Comparison of ENCODE assay signal across 8 mouse cellular contexts in the genomic region with DNA sequence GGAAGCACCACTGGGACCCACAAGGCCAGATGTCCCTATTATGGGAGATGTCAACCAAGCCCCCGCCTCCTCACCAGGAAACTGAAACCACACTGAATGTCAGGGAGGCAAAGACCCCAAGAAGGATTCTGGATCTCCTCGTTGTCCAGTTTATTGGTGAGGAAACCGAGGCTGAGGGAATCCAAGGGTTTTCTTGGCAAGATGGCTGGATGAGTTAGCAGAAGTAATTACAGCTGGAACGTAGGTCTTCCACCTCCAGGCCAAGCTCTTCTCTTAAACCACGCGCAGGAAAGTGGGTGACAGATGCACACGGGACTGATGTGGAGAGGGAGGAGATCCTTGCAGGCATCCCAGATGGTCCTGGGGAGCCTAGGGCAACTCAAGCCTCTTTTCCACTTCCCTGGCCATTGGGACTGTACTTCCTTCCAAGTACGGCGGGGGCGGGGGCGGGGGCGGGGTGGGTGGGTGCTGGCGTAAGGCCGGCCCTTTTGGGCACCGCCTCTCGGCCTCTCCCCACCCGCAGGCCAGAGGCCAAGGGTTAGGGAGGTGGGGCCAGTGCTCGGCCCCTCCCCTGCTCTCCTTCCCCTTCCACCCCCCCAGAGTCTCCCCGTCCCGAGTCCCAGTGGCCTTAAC. TPM values are rescaled to one million over a fixed set of nuclear protein-coding genes. Genes with fewer than 3 reads are reported as not detected.
DNase-seq lines count a peak whose midpoint lies in the region; ATAC-seq and TF ChIP-seq lines count a peak whose summit lies in the region.

No protein-coding gene starts in this region.

- no peaks in the 10 kb centered on the region for H3K27me3 ChIP-seq in heart, adult 2 months (ENCODE audit: control insufficient read depth, insufficient read depth, low read length)
- no peaks in the 10 kb centered on the region for H3K27me3 ChIP-seq in embryonic facial prominence, embryonic 11.5 days (ENCODE audit: control insufficient read depth, insufficient read depth, low read length)
- no peaks in the 10 kb centered on the region for H3K27me3 ChIP-seq in limb, embryonic 10.5 days (ENCODE audit: low read depth, poor library complexity, severe bottlenecking)

- 22% methylated on average over 20 of the region's 20 CpGs for WGBS in heart, adult 2 months
- WGBS in embryonic facial prominence, embryonic 11.5 days, result 12% methylated on average over 16 of the region's 20 CpGs
- WGBS in limb, embryonic 10.5 days, result 14% methylated on average over 20 of the region's 20 CpGs

- TF ChIP-seq POLR2A in heart, adult 2 months (IDR thresholded peaks at IDR 0.05; ENCODE audit: insufficient read depth, low read depth, low read length), result no peak

- no peak for TF ChIP-seq CTCF in heart, adult 2 months (IDR thresholded peaks at IDR 0.05)

- DNase-seq in heart, adult 2 months, result no peak
- DNase-seq in heart, postnatal 36 days, result no peak
- peak; percentile 84 for DNase-seq in 416B (ENCODE audit: low read depth)
- no peak for DNase-seq in embryonic facial prominence, embryonic 11.5 days (ENCODE audit: low spot score)
- no peak for DNase-seq in limb, embryonic 10.5 days (ENCODE audit: low spot score)
- DNase-seq in naive thymus-derived CD4-positive, alpha-beta T cell, adult 2 months (ENCODE audit: low read depth), result peak; percentile 53
- DNase-seq in right cerebral cortex, postnatal 4 days, result no peak
- DNase-seq in left cerebral cortex, postnatal 36 days (ENCODE audit: low spot score in 2 of 2), result no peak

- no peaks in the 10 kb centered on the region for H3K36me3 ChIP-seq in heart, adult 2 months (ENCODE audit: control insufficient read depth, insufficient read depth, low read length)
- H3K36me3 ChIP-seq in embryonic facial prominence, embryonic 11.5 days (replicated peaks; ENCODE audit: control insufficient read depth, insufficient read depth, low read depth, low read length), result no peaks in the 10 kb centered on the region
- H3K36me3 ChIP-seq in limb, embryonic 10.5 days, result no peaks in the 10 kb centered on the region

- intact Hi-C loops in heart, adult 2 months (cut with DNase I), result loop anchor here (5.0 kb wide), 1 partner anchor 107 kb away; no protein-coding TSS in a partner anchor
- intact Hi-C loops in heart, postnatal 36 days (cut with DNase I), result loop anchor here (2.0 to 10.0 kb wide), 4 partner anchors 55 to 325 kb away; no protein-coding TSS in a partner anchor
- intact Hi-C loops in left cerebral cortex, postnatal 36 days (cut with DNase I), result loop anchor here (10.0 kb wide), 1 partner anchor 135 kb away; no protein-coding TSS in a partner anchor

- H3K4me3 ChIP-seq in heart, adult 2 months, result peak overlapping the region; percentile 66
- peak overlapping the region; percentile 71 for H3K4me3 ChIP-seq in embryonic facial prominence, embryonic 11.5 days (ENCODE audit: low read depth, low read length)
- peak overlapping the region; percentile 83 for H3K4me3 ChIP-seq in limb, embryonic 10.5 days

- no peaks in the 10 kb centered on the region for H3K9me3 ChIP-seq in embryonic facial prominence, embryonic 11.5 days (replicated peaks; ENCODE audit: control insufficient read depth, low read length)
- no peaks in the 10 kb centered on the region for H3K9me3 ChIP-seq in limb, embryonic 10.5 days (replicated peaks)

- no peaks in the 10 kb centered on the region; the same call in 1 of the 2 replicates for H3K79me2 ChIP-seq in heart, adult 2 months (replicated peaks; ENCODE audit: control insufficient read depth, insufficient read depth, low read length)

- H3K9ac ChIP-seq in heart, adult 2 months (ENCODE audit: low read depth, low read length), result peak overlapping the region; percentile 70
- H3K9ac ChIP-seq in embryonic facial prominence, embryonic 11.5 days (replicated peaks; ENCODE audit: low read length), result no peak overlapping the region; the same call in 1 of the 2 replicates

- ATAC-seq in embryonic facial prominence, embryonic 11.5 days (replicated peaks; ENCODE audit: insufficient number of reproducible peaks, low FRiP score, low TSS enrichment, low read depth), result peak; percentile 42

- no peak for TF ChIP-seq EP300 in heart, adult 2 months (IDR thresholded peaks at IDR 0.05; ENCODE audit: insufficient read depth, low read depth, low read length)

- H3K4me1 ChIP-seq in heart, adult 2 months (ENCODE audit: control insufficient read depth, insufficient read depth, low read length), result peaks cover 10% of the 10 kb centered on the region
- no peaks in the 10 kb centered on the region for H3K4me1 ChIP-seq in embryonic facial prominence, embryonic 11.5 days (ENCODE audit: control insufficient read depth, insufficient read depth, low read length)
- peaks cover 48% of the 10 kb centered on the region for H3K4me1 ChIP-seq in limb, embryonic 10.5 days

- H3K4me2 ChIP-seq in embryonic facial prominence, embryonic 11.5 days (ENCODE audit: low read depth, low read length), result peak overlapping the region; percentile 73

- peak overlapping the region; percentile 82 for H3K27ac ChIP-seq in heart, adult 2 months
- no peak overlapping the region for H3K27ac ChIP-seq in embryonic facial prominence, embryonic 11.5 days (replicated peaks; ENCODE audit: low read depth, low read length)
- peak overlapping the region; percentile 89 for H3K27ac ChIP-seq in limb, embryonic 10.5 days

RNA-seq across cellular contexts. Expression of gene Hpcal1, which starts 0.6 kb away (rescaled TPM):
- 10 to 100 TPM; 16.3 to 21.5 TPM for total RNA-seq in heart, adult 2 months (2021)
- 37.9 and 41.9 TPM in 2 replicates for polyA plus RNA-seq in heart, adult 2 months (2012; rRNA removed)
- total RNA-seq in heart, postnatal 36 days (2021), result 10 to 100 TPM; 18.7 to 24.7 TPM
- polyA plus RNA-seq in embryonic facial prominence, embryonic 11.5 days (2014; fragmentation: Nextera tagmentation; extraction: Ambion mirVana), result 35.1 and 43.4 TPM in 2 replicates
- polyA plus RNA-seq in limb, embryonic 10.5 days (2016; fragmentation: Nextera tagmentation; extraction: Ambion mirVana), result 34.2 and 35.3 TPM in 2 replicates
- 10 to 100 TPM; 82.6 to 94.5 TPM for total RNA-seq in left cerebral cortex, postnatal 36 days (2021)

Comparison
In these comparisons a context has a peak if more than half of its experiments do, and no peak if none do; other contexts are left out.
1. DNase-seq: peak in 416B (single experiment) and naive thymus-derived CD4-positive, alpha-beta T cell, adult 2 months (single experiment); none in heart, adult 2 months (0 of 2), heart, postnatal 36 days (0 of 2), embryonic facial prominence, embryonic 11.5 days (single experiment), limb, embryonic 10.5 days (single experiment), right cerebral cortex, postnatal 4 days (single experiment) and left cerebral cortex, postnatal 36 days (0 of 2).
2. Peak in every context shown above with its lines, with median percentiles within 50 percentile points of each other: H3K4me3 ChIP-seq.